8 mouse cellular contexts compared by ENCODE assay signal in the genomic region with DNA sequence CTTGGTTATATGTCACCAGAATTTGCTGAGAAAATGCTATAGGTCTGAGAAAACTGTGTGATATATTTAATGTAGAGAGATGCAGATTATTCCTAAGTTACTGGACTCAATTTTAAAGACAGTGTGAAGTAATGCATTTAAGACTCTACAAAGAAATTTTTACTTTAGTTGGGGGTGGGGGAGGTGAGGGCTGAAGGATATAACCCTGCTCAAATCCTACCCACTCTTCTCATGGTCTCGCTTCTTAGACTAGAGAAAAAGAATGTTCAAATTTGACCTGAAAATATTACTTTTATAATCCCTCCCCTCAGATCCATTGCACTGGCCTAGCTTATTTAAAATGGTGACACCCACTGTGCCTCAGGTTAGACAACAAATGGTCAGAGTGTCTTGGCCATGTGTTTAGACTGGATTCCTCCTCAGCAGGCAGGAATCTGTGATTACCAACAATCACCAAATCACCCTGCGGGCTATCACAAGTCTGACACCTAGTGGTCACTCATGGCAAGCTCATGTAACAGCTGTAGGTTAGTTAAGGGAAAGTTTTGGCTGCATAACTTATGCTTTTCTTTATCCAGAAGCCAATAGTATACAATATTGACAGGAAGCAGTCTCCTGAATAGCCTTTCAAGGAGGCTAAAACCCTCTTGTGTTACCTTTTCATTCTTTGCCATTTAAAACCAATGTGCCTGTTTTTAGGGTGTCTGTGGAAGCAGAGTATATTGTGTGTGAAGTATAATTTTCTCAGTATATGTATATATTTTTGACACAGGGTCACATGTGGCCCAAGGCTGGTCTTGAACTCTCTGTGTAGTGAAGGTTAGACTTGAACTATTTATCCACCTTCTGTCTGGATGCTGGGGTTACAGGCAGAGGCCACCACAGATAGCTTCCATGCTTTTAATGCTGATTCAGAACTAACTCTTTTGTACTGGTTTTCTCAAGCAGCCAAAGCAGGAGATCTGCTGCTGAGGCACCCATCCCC.
DNase-seq lines count a peak whose midpoint lies in the region; ATAC-seq and TF ChIP-seq lines count a peak whose summit lies in the region.

No protein-coding gene starts in this region.

- no peak overlapping the region for H3K4me2 ChIP-seq in liver, embryonic 12.5 days
- no peak overlapping the region for H3K4me2 ChIP-seq in forebrain, postnatal 0 days (ENCODE audit: low read depth)

- WGBS in liver, embryonic 12.5 days (ENCODE audit: insufficient replicate concordance), result 33% methylated on average over 2 of the region's 2 CpGs
- 46% methylated on average over 2 of the region's 2 CpGs for WGBS in forebrain, postnatal 0 days
- 44% methylated on average over 2 of the region's 2 CpGs for WGBS in midbrain, embryonic 10.5 days

- intact Hi-C loops in left cerebral cortex, adult 2 months (cut with DNase I), result loop anchor here (1.0 to 10.0 kb wide), 3 partner anchors 108 to 484 kb away; no protein-coding TSS in a partner anchor

- DNase-seq in liver, result peak; percentile 34
- DNase-seq in cerebellum, adult 18-20 months, result peak; percentile 29 to 30
- peak; percentile 75 for DNase-seq in forebrain, postnatal 0 days
- DNase-seq in left cerebral cortex, adult 2 months (ENCODE audit: extremely low spot score in 1 of 2, low spot score in 2 of 2), result peak; percentile 58 to 61
- peak; percentile 62 for DNase-seq in midbrain, embryonic 10.5 days (ENCODE audit: low spot score)
- DNase-seq in skeletal muscle tissue, adult 2 months (ENCODE audit: low read depth, low spot score), result peak; percentile 9

- TF ChIP-seq CTCF in forebrain, postnatal 0 days (IDR thresholded peaks at IDR 0.05; ENCODE audit: low read depth), result peak; percentile 92
- TF ChIP-seq CTCF in left cerebral cortex, adult 2 months (IDR thresholded peaks at IDR 0.05), result peak; percentile 86

- H3K27ac ChIP-seq in liver, embryonic 12.5 days, result no peak overlapping the region
- H3K27ac ChIP-seq in forebrain, postnatal 0 days (ENCODE audit: low read depth, low read length), result no peak overlapping the region
- H3K27ac ChIP-seq in left cerebral cortex, adult 2 months, result no peak overlapping the region
- H3K27ac ChIP-seq in midbrain, embryonic 10.5 days (replicated peaks), result no peak overlapping the region

- no peak overlapping the region for H3K9ac ChIP-seq in liver, embryonic 12.5 days
- H3K9ac ChIP-seq in forebrain, postnatal 0 days, result no peak overlapping the region

- no peaks in the 10 kb centered on the region for H3K9me3 ChIP-seq in liver, embryonic 12.5 days (replicated peaks)
- no peaks in the 10 kb centered on the region for H3K9me3 ChIP-seq in forebrain, postnatal 0 days (ENCODE audit: low read length)
- H3K9me3 ChIP-seq in midbrain, embryonic 10.5 days (replicated peaks), result no peaks in the 10 kb centered on the region

- no peaks in the 10 kb centered on the region for H3K27me3 ChIP-seq in liver, embryonic 12.5 days (replicated peaks)
- H3K27me3 ChIP-seq in forebrain, postnatal 0 days (ENCODE audit: insufficient read depth, low read length), result no peaks in the 10 kb centered on the region
- no peaks in the 10 kb centered on the region for H3K27me3 ChIP-seq in midbrain, embryonic 10.5 days (ENCODE audit: low read depth, poor library complexity, severe bottlenecking)

- H3K36me3 ChIP-seq in liver, embryonic 12.5 days, result no peaks in the 10 kb centered on the region
- H3K36me3 ChIP-seq in forebrain, postnatal 0 days (ENCODE audit: insufficient read depth), result no peaks in the 10 kb centered on the region
- H3K36me3 ChIP-seq in midbrain, embryonic 10.5 days, result no peaks in the 10 kb centered on the region

- ATAC-seq in liver, embryonic 12.5 days, result no peak
- ATAC-seq in forebrain, postnatal 0 days, result peak; percentile 81
- peak; percentile 77 for ATAC-seq in inflammation-experienced regulatory T-cells, adult 6 months

- no peaks in the 10 kb centered on the region for H3K4me1 ChIP-seq in liver, embryonic 12.5 days
- no peaks in the 10 kb centered on the region for H3K4me1 ChIP-seq in forebrain, postnatal 0 days (ENCODE audit: insufficient read depth)
- no peaks in the 10 kb centered on the region for H3K4me1 ChIP-seq in midbrain, embryonic 10.5 days

- H3K4me3 ChIP-seq in liver, embryonic 12.5 days, result no peak overlapping the region
- H3K4me3 ChIP-seq in forebrain, postnatal 0 days (ENCODE audit: low read depth, low read length), result no peak overlapping the region
- H3K4me3 ChIP-seq in left cerebral cortex, adult 2 months, result no peak overlapping the region
- H3K4me3 ChIP-seq in midbrain, embryonic 10.5 days, result no peak overlapping the region

Comparison
In these comparisons a context has a peak if more than half of its experiments do, and no peak if none do; other contexts are left out.
1. DNase-seq: peak in every context shown above with its lines; median percentile 75 in forebrain, postnatal 0 days; 62 in midbrain, embryonic 10.5 days; 60 in left cerebral cortex, adult 2 months; 34 in liver; 30 in cerebellum, adult 18-20 months; 9 in skeletal muscle tissue, adult 2 months.